ENCODE assay signal across 11 mouse cellular contexts in the genomic region with DNA sequence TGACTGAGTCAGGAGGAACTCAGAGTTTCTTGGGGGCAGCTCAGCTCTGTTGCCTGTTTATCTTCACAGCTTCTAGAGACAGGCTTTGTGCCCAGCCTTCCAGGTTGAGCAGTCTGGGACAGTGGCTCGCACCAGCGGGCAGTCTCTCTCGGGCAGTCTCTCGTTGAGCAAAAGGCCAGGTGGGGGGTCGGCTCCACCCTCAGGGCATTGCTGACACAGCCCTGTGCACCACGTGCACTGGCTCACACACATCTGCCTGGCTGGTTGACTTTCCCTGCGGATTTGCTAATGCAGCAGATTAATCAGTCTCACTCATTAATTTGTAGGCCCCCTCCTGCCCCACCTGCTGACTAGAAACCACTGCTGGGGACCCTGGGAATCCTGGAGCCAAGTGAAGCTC. TPM values are rescaled to one million over a fixed set of nuclear protein-coding genes. Genes with fewer than 3 reads are reported as not detected.
DNase-seq lines count a peak whose midpoint lies in the region; ATAC-seq and TF ChIP-seq lines count a peak whose summit lies in the region.
"Had no signal": no experiment of that assay in that cellular context is flagged by ENCODE, and none has a peak within 500 bp of the region (broad histone marks: within the 10 kb centered on the region; RNA-seq: fewer than 3 reads in every experiment).

No protein-coding gene starts in this region.

- no peak for TF ChIP-seq CTCF in liver, adult 2 months (IDR thresholded peaks at IDR 0.05; ENCODE audit: low read depth, low read length)
- TF ChIP-seq CTCF in hindbrain, postnatal 0 days (IDR thresholded peaks at IDR 0.05; ENCODE audit: low read depth) = no peak

- H3K36me3 ChIP-seq in liver, adult 2 months (ENCODE audit: control insufficient read depth, insufficient read depth, low read length) = no peaks in the 10 kb centered on the region
- H3K36me3 ChIP-seq in liver, embryonic 11.5 days (ENCODE audit: control insufficient read depth, insufficient read depth, low read length) = no peaks in the 10 kb centered on the region
- no peaks in the 10 kb centered on the region for H3K36me3 ChIP-seq in embryonic facial prominence, embryonic 11.5 days (replicated peaks; ENCODE audit: control insufficient read depth, insufficient read depth, low read depth, low read length)
- H3K36me3 ChIP-seq in hindbrain, postnatal 0 days (ENCODE audit: insufficient read depth, low read length) = no peaks in the 10 kb centered on the region
- no peaks in the 10 kb centered on the region for H3K36me3 ChIP-seq in midbrain, embryonic 13.5 days
- H3K36me3 ChIP-seq: limb, embryonic 15.5 days had no signal

- no peak for ATAC-seq in liver, embryonic 11.5 days (replicated peaks; ENCODE audit: low FRiP score)
- ATAC-seq in embryonic facial prominence, embryonic 11.5 days (replicated peaks; ENCODE audit: insufficient number of reproducible peaks, low FRiP score, low TSS enrichment, low read depth) = peak; percentile 16; the same call in 1 of the 2 replicates
- no peak for ATAC-seq in hindbrain, postnatal 0 days
- peak; percentile 57 for ATAC-seq in midbrain, embryonic 13.5 days
- no peak for ATAC-seq in CD4-positive, CD25-positive, alpha-beta regulatory T cell, adult 4 months

- WGBS in liver, adult 2 months = 7% methylated on average over 7 of the region's 7 CpGs
- WGBS in liver, embryonic 11.5 days = 17% methylated on average over 7 of the region's 7 CpGs
- 2% methylated on average over 7 of the region's 7 CpGs for WGBS in embryonic facial prominence, embryonic 11.5 days
- WGBS in hindbrain, postnatal 0 days = 9% methylated on average over 7 of the region's 7 CpGs
- WGBS in midbrain, embryonic 13.5 days = 5% methylated on average over 7 of the region's 7 CpGs

- H3K27me3 ChIP-seq in liver, adult 2 months (ENCODE audit: control insufficient read depth, insufficient read depth, low read length) = 0 out of 2 replicates have a peak, but pooled peaks cover 6% of the 10 kb centered on the region
- H3K27me3 ChIP-seq in liver, embryonic 11.5 days (replicated peaks; ENCODE audit: control insufficient read depth, insufficient read depth, low read length) = peaks cover 52% of the 10 kb centered on the region
- H3K27me3 ChIP-seq in embryonic facial prominence, embryonic 11.5 days (ENCODE audit: control insufficient read depth, insufficient read depth, low read length) = peaks cover 34% of the 10 kb centered on the region
- no peaks in the 10 kb centered on the region for H3K27me3 ChIP-seq in hindbrain, postnatal 0 days (ENCODE audit: insufficient read depth, low read length)
- H3K27me3 ChIP-seq in midbrain, embryonic 13.5 days = peaks cover 8% of the 10 kb centered on the region

- no peak overlapping the region; the same call in 1 of the 2 replicates for H3K27ac ChIP-seq in liver, adult 2 months (replicated peaks; ENCODE audit: insufficient read depth, low read depth, low read length)
- no peak overlapping the region for H3K27ac ChIP-seq in liver, embryonic 11.5 days (ENCODE audit: low read depth, low read length)
- no peak overlapping the region for H3K27ac ChIP-seq in embryonic facial prominence, embryonic 11.5 days (replicated peaks; ENCODE audit: low read depth, low read length)
- H3K27ac ChIP-seq in hindbrain, postnatal 0 days = no peak overlapping the region
- peak overlapping the region; percentile 84 for H3K27ac ChIP-seq in midbrain, embryonic 13.5 days
- H3K27ac ChIP-seq: gastrocnemius, adult 2 months; limb, embryonic 15.5 days had no signal

- no peaks in the 10 kb centered on the region for H3K9me3 ChIP-seq in liver, embryonic 11.5 days (ENCODE audit: control insufficient read depth, low read length)
- H3K9me3 ChIP-seq in embryonic facial prominence, embryonic 11.5 days (replicated peaks; ENCODE audit: control insufficient read depth, low read length) = no peaks in the 10 kb centered on the region
- H3K9me3 ChIP-seq in hindbrain, postnatal 0 days (ENCODE audit: low read length) = no peaks in the 10 kb centered on the region
- no peaks in the 10 kb centered on the region for H3K9me3 ChIP-seq in midbrain, embryonic 13.5 days
- H3K9me3 ChIP-seq: limb, embryonic 15.5 days had no signal

- no peaks in the 10 kb centered on the region for H3K79me2 ChIP-seq in liver, adult 2 months (ENCODE audit: control insufficient read depth, insufficient read depth, low read length)

- no peak overlapping the region for H3K4me2 ChIP-seq in liver, embryonic 11.5 days
- no peak overlapping the region for H3K4me2 ChIP-seq in embryonic facial prominence, embryonic 11.5 days (ENCODE audit: low read depth, low read length)
- no peak overlapping the region for H3K4me2 ChIP-seq in hindbrain, postnatal 0 days (ENCODE audit: low read depth, low read length)
- 0 out of 2 replicates have a peak overlapping the region, but pooled peaks have one; percentile 3 for H3K4me2 ChIP-seq in midbrain, embryonic 13.5 days (replicated peaks)
- H3K4me2 ChIP-seq: limb, embryonic 15.5 days had no signal

- no peak for TF ChIP-seq POLR2A in liver, adult 2 months (IDR thresholded peaks at IDR 0.05; ENCODE audit: extremely low read depth, insufficient read depth, low read length)

- H3K9ac ChIP-seq in liver, adult 2 months (ENCODE audit: low read depth, low read length) = no peak overlapping the region; the same call in 1 of the 2 replicates
- no peak overlapping the region for H3K9ac ChIP-seq in liver, embryonic 11.5 days (ENCODE audit: low read depth, low read length)
- no peak overlapping the region for H3K9ac ChIP-seq in embryonic facial prominence, embryonic 11.5 days (replicated peaks; ENCODE audit: low read length)
- H3K9ac ChIP-seq in hindbrain, postnatal 0 days (replicated peaks; ENCODE audit: low read length) = peak overlapping the region; percentile 10; the same call in 1 of the 2 replicates
- H3K9ac ChIP-seq in midbrain, embryonic 13.5 days (replicated peaks) = 0 out of 2 replicates have a peak overlapping the region, but pooled peaks have one; percentile 45
- H3K9ac ChIP-seq: limb, embryonic 15.5 days had no signal

- H3K4me1 ChIP-seq in liver, adult 2 months (ENCODE audit: control insufficient read depth, insufficient read depth, low read length) = peaks cover 27% of the 10 kb centered on the region
- no peaks in the 10 kb centered on the region for H3K4me1 ChIP-seq in liver, embryonic 11.5 days (replicated peaks; ENCODE audit: control insufficient read depth, insufficient read depth, low read length)
- no peaks in the 10 kb centered on the region; the same call in none of the 2 replicates for H3K4me1 ChIP-seq in embryonic facial prominence, embryonic 11.5 days (ENCODE audit: control insufficient read depth, insufficient read depth, low read length)
- peaks cover 17% of the 10 kb centered on the region for H3K4me1 ChIP-seq in hindbrain, postnatal 0 days (ENCODE audit: insufficient read depth, low read length)
- H3K4me1 ChIP-seq in midbrain, embryonic 13.5 days (replicated peaks) = peaks cover 63% of the 10 kb centered on the region

- no peak overlapping the region for H3K4me3 ChIP-seq in liver, adult 2 months (ENCODE audit: insufficient read depth, low read depth, low read length)
- H3K4me3 ChIP-seq in liver, embryonic 11.5 days (ENCODE audit: low read depth, low read length) = no peak overlapping the region
- H3K4me3 ChIP-seq in embryonic facial prominence, embryonic 11.5 days (ENCODE audit: low read depth, low read length) = no peak overlapping the region
- no peak overlapping the region for H3K4me3 ChIP-seq in hindbrain, postnatal 0 days (ENCODE audit: low read length)
- H3K4me3 ChIP-seq in midbrain, embryonic 13.5 days (replicated peaks) = no peak overlapping the region
- H3K4me3 ChIP-seq: gastrocnemius, adult 2 months; limb, embryonic 15.5 days had no signal

- peak; percentile 74 for DNase-seq in liver, adult 2 months (ENCODE audit: extremely low read depth, low read depth, low spot score)
- no peak for DNase-seq in liver, embryonic 11.5 days (ENCODE audit: low spot score)
- DNase-seq in embryonic facial prominence, embryonic 11.5 days (ENCODE audit: low spot score) = peak; percentile 5
- DNase-seq in hindbrain, postnatal 0 days (ENCODE audit: low spot score) = peak; percentile 30
- no peak for DNase-seq in cerebellum, adult 8-10 months
- no peak for DNase-seq in lung, postnatal 10 days
- DNase-seq: gastrocnemius, adult 2 months had no signal

RNA-seq across cellular contexts. Expression of gene Chrna4, which starts 1.4 kb away (rescaled TPM):
- 0.54 and 1.6 TPM in 2 replicates for total RNA-seq in liver, adult 2 months (2014; rRNA removed)
- polyA plus RNA-seq in liver, adult 2 months (2012; rRNA removed) = 2.2 and 7.6 TPM in 2 replicates
- 1.2 and 1.6 TPM in 2 replicates for polyA plus RNA-seq in liver, embryonic 11.5 days (2014; fragmentation: Nextera tagmentation; extraction: Ambion mirVana)
- polyA plus RNA-seq in embryonic facial prominence, embryonic 11.5 days (2014; fragmentation: Nextera tagmentation; extraction: Ambion mirVana) = 7.4 and 10.8 TPM in 2 replicates
- total RNA-seq in hindbrain, postnatal 0 days (2014; rRNA removed) = 50.5 and 52.7 TPM in 2 replicates
- polyA plus RNA-seq in hindbrain, postnatal 0 days (2015; fragmentation: Nextera tagmentation; extraction: Ambion mirVana) = 35.2 and 41.4 TPM in 2 replicates
- 44.1 and 52.7 TPM in 2 replicates for polyA plus RNA-seq in midbrain, embryonic 13.5 days (2015; fragmentation: Nextera tagmentation; extraction: Ambion mirVana)
- polyA plus RNA-seq in CD4-positive, CD25-positive, alpha-beta regulatory T cell, adult 4 months (2017; shearing (Covaris generic)) = not detected
- total RNA-seq: gastrocnemius, adult 2 months; megakaryocyte progenitor cell, adult 5-6 weeks had no signal

RNA-seq across cellular contexts. Expression of gene Col20a1, which starts 55.6 kb away (rescaled TPM):
- 0.60 and 0.92 TPM in 2 replicates for total RNA-seq in liver, adult 2 months (2014; rRNA removed)
- 0.67 and 1.1 TPM in 2 replicates for polyA plus RNA-seq in liver, adult 2 months (2012; rRNA removed)
- 0.10 and 0.16 TPM in 2 replicates for polyA plus RNA-seq in liver, embryonic 11.5 days (2014; fragmentation: Nextera tagmentation; extraction: Ambion mirVana)
- 0.83 and 0.85 TPM in 2 replicates for polyA plus RNA-seq in embryonic facial prominence, embryonic 11.5 days (2014; fragmentation: Nextera tagmentation; extraction: Ambion mirVana)
- total RNA-seq in hindbrain, postnatal 0 days (2014; rRNA removed) = 0.47 and 0.68 TPM in 2 replicates
- polyA plus RNA-seq in hindbrain, postnatal 0 days (2015; fragmentation: Nextera tagmentation; extraction: Ambion mirVana) = 0.09 and 0.28 TPM in 2 replicates
- 0.12 and 0.35 TPM in 2 replicates for polyA plus RNA-seq in midbrain, embryonic 13.5 days (2015; fragmentation: Nextera tagmentation; extraction: Ambion mirVana)
- under 1 TPM; 0.36 to 0.38 TPM for polyA plus RNA-seq in CD4-positive, CD25-positive, alpha-beta regulatory T cell, adult 4 months (2017; shearing (Covaris generic))

Comparison
In these comparisons a context has a peak if more than half of its experiments do, and no peak if none do; other contexts are left out.
1. DNase-seq: peak in liver, adult 2 months (single experiment), embryonic facial prominence, embryonic 11.5 days (single experiment) and hindbrain, postnatal 0 days (single experiment); none in liver, embryonic 11.5 days (single experiment), cerebellum, adult 8-10 months (single experiment) and lung, postnatal 10 days (single experiment).
2. H3K9ac ChIP-seq: peak in hindbrain, postnatal 0 days (single experiment) and midbrain, embryonic 13.5 days (single experiment); none in liver, adult 2 months (single experiment), liver, embryonic 11.5 days (single experiment) and embryonic facial prominence, embryonic 11.5 days (single experiment).
3. ATAC-seq: peak in embryonic facial prominence, embryonic 11.5 days (single experiment) and midbrain, embryonic 13.5 days (single experiment); none in liver, embryonic 11.5 days (single experiment), hindbrain, postnatal 0 days (single experiment) and CD4-positive, CD25-positive, alpha-beta regulatory T cell, adult 4 months (single experiment).